Mouse (Mus musculus) MEL (cell line): ENCODE results near the gene Vwa3b.

Experiments
- CHD2 ChIP-seq: IDR thresholded peaks from 2 replicates; pipeline ENCODE4 v1.6.1; 2011; ENCODE audit warnings: low read length, improper control_type of control experiment
- CTCF ChIP-seq, 3 experiments: IDR thresholded peaks in 2 of 3; conservative IDR thresholded peaks in 1 of 3; 2 replicates each; pipeline ENCODE4 v1.5.1; 2011 to 2012; ENCODE audit warnings: low read length in 3 of 3, low read depth in 2 of 3, mild to moderate bottlenecking in 2 of 3, improper control_type of control experiment in 1 of 3, inconsistent platforms in 1 of 3, mixed read lengths in 1 of 3, moderate library complexity in 1 of 3; ENCODE audit not compliant: control insufficient read depth in 1 of 3, insufficient read depth in 1 of 3, poor library complexity in 1 of 3, severe bottlenecking in 1 of 3
- MAX ChIP-seq: IDR thresholded peaks from 2 replicates; pipeline ENCODE4 v1.6.1; 2011; ENCODE audit warnings: low read length, improper control_type of control experiment
- MAZ ChIP-seq: IDR thresholded peaks from 2 replicates; pipeline ENCODE4 v1.6.1; 2012; ENCODE audit warnings: low read depth, mild to moderate bottlenecking, inconsistent platforms, low read length, improper control_type of control experiment
- NELFE ChIP-seq: IDR thresholded peaks from 2 replicates; pipeline ENCODE4 v1.6.1; 2011; ENCODE audit warnings: low read depth, low read length, improper control_type of control experiment
- POLR2A ChIP-seq, 2 experiments: IDR thresholded peaks; 2 replicates each; pipeline ENCODE4 v1.6.1; 2011 to 2012; ENCODE audit warnings: low read length in 2 of 2, mild to moderate bottlenecking in 2 of 2, control low read depth in 1 of 2, improper control_type of control experiment in 1 of 2, low read depth in 1 of 2, moderate library complexity in 1 of 2; ENCODE audit not compliant: control insufficient read depth in 1 of 2, insufficient read depth in 1 of 2, poor library complexity in 1 of 2
- POLR2AphosphoS2 ChIP-seq: IDR thresholded peaks from 2 replicates; pipeline ENCODE4 v1.6.1; 2011; ENCODE audit warnings: low read length, improper control_type of control experiment
- ZKSCAN1 ChIP-seq: IDR thresholded peaks from 2 replicates; pipeline ENCODE4 v1.6.1; 2012; ENCODE audit warnings: low read depth, mild to moderate bottlenecking, inconsistent platforms, low read length, improper control_type of control experiment, moderate library complexity
- ZMIZ1 ChIP-seq: IDR thresholded peaks from 2 replicates; pipeline ENCODE4 v1.6.1; 2012; ENCODE audit warnings: low read depth, mild to moderate bottlenecking, inconsistent platforms, low read length, improper control_type of control experiment, moderate library complexity

DNA sequence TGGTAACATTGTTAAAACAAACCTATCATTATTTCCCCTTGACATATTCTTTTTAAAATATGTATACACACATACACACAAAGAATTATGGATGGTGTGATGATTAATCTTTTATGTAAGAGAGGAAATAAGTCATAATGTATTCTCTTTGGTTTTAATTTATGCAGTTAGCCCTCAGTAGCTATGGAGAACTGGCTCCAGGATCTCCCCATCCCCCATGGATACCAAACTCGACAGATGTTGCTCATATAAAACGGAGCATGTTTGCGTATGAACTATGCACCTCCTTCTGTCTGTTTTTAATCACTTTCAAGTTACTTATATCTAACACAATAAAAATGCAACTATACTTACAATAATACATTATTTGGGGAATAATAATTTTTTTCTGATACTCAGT, 96.4 kb downstream of the Vwa3b start:
- TF ChIP-seq POLR2A (IDR thresholded peaks at IDR 0.05; ENCODE audit: control insufficient read depth in 1 of 2, insufficient read depth in 1 of 2, low read depth in 1 of 2, low read length in 2 of 2, poor library complexity in 1 of 2) = no peak
- TF ChIP-seq CTCF (IDR thresholded peaks at IDR 0.05 in 2 of 3, conservative IDR thresholded peaks at IDR 0.05 in 1 of 3; ENCODE audit: control insufficient read depth in 1 of 3, insufficient read depth in 1 of 3, low read depth in 2 of 3, low read length in 3 of 3, poor library complexity in 1 of 3, severe bottlenecking in 1 of 3) = no peak
- no peak for TF ChIP-seq ZKSCAN1
- TF ChIP-seq ZMIZ1 = no peak
- TF ChIP-seq NELFE = no peak
- TF ChIP-seq MAZ = no peak
- TF ChIP-seq POLR2AphosphoS2 = no peak
- TF ChIP-seq MAX = no peak
- no peak for TF ChIP-seq CHD2
